Mouse (Mus musculus) MN1 (cell line): Measurements from ENCODE around the gene Gm5168.
"Not testable (repeated sequence)": the region's sequence is repeated elsewhere in the genome, so short reads cannot be mapped to it uniquely, and the experiment has no call there.

Experiments
- DNase-seq: peaks from one replicate; pipeline ENCODE4 v3.0.0-alpha.2; 2016; ENCODE audit warnings: low spot score

The Gm5168 gene

DNA sequence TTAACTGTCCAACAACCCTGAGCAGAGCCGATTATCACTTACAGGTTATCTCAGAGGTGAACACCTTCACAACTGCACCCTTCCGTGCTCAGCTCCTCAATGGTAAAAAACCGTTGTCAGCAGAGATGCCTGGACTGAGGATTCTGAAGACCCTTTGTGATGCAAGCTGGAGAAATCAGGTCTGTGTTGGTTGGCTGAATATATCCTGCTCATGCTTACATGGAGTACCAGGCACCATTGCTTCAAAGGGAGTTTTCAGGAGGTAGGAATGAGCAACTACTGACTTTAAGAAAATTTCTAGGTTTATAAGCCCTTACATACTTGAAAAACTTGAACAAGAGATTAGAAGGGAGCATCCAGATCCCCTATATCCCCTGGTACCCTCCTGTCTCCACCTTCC, at the start of gene Gm5168:
Gene Gm5168 (minus strand): TSS at position 101 of the 400 bp plus-strand sequence.
- not testable (repeated sequence) for DNase-seq
